Mouse (Mus musculus) A20 (cell line): Measurements from ENCODE around the gene Avpi1.
"Not testable (repeated sequence)": the region's sequence is repeated elsewhere in the genome, so short reads cannot be mapped to it uniquely, and the experiment has no call there.

ENCODE experiments used
- DNase-seq: peaks from one replicate; pipeline ENCODE4 v3.0.0-alpha.2; 2011; ENCODE audit warnings: low read depth, low spot score

Gene Avpi1

DNA sequence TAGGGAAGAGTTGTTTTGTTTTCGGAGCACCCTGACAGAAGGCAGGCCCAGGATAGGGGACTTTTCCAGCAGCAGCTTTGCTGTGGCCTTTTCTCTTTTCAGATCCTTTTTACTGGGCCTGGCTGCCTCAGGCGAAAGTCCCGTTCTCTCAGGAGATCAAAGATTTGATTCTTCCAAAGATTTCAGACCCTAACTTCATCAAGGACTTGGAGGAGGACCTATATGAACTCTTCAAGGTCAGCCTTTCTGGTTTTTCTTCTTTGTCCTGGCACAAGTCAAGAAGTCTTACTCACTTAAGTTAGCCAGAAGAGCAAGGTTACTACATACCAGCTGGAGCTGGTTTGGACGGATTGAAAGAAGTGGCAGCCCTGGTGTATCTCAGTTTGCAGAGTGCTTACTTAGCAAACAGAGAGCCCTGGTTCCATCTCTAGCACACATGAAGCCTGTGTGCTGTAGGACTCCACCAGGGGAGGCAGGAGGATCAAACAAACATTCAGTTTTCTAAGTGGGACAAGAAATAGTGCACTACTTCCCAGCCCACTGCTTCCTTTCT lies 13.0 kb downstream of the Avpi1 start:
- no peak for DNase-seq

DNA sequence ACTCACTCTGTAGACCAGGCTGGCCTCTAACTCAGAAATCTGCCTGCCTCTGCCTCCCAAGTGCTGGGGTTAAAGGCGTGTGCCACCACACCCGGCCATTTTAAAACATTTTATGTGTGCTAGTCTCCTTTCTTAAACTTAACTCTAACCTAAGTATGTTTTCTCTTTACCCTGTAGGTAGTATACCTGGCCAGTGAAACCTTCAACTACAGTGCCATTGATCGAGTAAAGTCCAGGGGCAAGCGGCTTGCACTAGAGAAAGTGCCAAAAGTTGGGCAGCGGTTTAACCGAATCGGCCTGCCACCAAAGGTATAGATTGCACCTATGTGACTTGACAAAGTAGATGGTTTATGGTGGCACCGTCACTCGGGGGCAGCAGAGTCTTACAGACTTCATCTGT lies 24.2 kb downstream of the Avpi1 start:
- no peak for DNase-seq

DNA sequence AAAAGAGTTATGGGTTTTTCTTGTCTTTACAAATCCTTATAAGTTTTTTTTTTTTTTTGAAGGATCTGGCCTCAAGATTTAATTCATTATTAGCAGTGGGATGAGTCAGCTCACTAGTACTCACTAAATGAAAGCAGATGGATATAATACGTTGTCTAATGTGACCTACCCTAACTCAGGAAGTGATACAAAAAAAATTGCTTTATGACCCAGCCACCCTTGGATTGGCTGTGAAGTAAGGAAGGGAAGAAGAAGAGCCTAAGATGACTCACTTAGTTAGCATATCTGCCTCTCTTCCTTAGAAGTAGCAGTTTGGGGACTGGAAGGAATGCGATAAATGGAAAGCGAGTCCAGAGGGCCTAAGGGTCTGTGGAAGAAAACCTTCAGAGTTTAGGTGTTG lies 29.5 kb downstream of the Avpi1 start:
- DNase-seq, result no peak

DNA sequence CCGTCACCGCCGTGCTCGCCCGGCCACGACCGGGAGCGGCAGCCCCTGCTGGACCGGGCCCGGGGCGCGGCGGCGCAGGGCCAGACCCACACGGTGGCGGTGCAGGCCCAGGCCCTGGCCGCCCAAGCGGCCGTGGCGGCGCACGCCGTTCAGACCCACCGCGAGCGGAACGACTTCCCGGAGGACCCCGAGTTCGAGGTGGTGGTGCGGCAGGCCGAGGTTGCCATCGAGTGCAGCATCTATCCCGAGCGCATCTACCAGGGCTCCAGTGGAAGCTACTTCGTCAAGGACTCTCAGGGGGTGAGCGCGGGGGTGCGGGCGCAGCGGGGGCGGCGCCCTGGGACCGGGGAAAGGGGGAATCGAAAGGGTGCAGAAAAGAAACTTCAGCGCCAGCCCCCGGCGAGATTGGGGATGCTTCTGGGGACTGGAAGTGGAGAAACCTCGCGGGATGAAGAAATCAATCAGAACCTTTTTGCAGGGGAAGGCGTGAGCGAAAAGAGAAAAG lies 38.2 kb downstream of the Avpi1 start:
- DNase-seq, result peak; percentile 78

DNA sequence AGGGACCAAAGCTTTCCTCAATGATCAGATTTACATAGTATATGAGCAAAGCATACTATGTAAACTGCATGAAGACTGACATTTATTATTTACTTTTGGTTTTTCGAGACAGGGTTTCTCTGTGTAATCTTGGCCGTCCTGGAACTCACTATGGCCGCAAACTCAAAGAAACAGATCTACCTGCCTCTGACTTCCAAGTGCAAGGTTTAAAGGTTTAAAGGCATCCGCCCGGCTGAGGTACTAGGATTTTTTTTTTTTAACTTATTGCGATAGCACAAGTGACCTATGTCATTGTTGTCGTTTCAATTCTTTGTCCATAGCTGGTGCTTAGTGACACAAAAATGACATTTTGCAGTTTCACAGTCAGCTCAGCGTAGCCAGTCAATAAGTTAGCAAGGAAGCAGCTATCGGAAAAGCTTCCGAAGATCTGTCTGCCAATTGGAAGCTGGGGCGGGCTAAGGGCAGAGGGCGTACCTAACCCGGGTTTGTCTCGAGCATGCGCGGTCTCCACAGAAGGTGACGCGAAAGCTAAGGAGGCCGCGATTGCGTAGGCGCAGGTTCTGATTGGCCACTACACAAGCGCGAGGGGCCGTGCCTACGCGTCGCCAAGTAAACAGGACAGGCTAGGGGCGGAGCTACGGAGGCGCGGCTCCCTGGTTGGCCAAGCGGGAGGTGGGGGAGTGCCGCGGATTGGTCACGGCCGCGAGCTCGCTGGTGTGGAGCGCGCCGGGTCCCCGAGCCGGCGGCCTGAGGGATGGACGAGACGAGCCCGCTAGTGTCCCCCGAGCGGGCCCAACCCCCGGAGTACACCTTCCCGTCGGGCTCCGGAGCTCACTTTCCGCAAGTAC lies 38.9 kb downstream of the Avpi1 start, which contains the start of gene Pi4k2a:
TSS of gene Pi4k2a (plus strand) at position 723 of the 848 bp plus-strand sequence.
- DNase-seq, result peak; percentile 100

DNA sequence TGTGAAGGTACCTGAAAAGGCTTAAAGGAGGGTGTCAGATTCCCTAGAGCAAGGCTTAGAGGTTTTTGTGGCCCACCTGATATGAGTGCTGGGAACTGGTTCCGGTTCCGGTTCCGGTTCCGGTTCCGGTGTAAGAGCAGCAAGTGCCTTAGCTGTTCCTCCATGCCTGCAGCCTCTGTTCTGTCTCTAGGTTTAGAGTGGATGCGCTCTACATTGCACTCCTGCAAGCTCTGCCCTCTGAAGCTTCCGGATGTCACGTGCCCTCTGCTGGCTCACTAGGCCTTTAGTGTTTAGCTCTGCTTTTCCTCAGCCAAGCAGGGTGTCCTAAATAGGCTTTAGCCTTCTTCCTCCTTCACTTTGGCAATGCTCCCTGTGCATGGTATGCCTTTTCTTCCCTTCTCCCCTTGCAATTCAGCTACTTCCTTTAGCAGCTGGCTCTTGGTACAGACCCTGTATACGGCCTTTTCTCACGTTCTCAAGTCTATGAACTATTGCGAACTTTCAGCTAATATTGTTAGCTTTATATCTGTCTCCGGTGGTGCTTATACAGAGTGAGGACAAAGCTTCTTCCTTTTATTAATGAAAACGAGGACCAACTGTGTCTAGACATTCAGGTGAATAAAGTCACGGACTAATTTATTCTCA lies 39.6 kb downstream of the Avpi1 start:
- DNase-seq, result peak; percentile 91

DNA sequence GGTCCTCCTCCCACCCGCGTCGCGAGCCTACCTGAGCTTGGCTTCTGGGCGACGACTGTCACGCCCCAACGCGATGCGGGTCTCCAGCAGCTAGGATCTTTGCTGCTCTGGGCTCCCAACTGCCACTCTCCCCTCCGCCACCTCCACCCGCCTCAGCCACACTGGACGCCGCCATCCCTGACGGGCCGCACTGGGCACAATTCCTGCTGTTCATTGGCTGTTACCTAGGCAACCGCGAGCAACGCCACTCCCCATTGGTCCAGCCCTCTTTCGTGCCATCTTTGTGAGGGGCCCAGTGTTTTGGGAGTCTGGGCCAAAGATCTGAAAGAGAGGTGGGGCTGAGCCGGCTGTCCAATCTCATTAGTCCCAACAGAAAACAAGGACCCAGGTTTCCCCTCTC lies 42.7 kb downstream of the Avpi1 start, which contains the start of gene Morn4:
TSS of gene Morn4 (minus strand) at position 192 of the 400 bp plus-strand sequence.
- DNase-seq, result no peak

DNA sequence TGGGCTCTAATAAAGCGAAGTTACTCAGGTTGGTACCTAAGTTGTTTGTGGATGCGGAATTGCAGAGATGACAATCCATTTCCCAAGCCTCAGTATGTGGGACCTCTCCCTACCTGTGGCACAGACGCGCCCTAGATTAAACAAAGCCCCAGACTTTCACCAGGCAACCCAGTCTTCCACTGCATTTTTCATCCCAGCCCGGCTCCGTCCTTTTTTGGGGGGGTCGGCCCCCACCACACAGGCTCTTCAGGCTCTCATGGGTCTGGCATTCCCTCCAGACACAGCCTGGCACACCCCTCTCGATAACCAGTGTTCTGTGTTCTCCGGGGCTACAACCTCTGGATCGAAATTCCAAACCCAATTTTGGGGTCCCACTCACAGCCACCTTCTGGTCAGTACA lies 43.2 kb downstream of the Avpi1 start:
- no peak for DNase-seq

DNA sequence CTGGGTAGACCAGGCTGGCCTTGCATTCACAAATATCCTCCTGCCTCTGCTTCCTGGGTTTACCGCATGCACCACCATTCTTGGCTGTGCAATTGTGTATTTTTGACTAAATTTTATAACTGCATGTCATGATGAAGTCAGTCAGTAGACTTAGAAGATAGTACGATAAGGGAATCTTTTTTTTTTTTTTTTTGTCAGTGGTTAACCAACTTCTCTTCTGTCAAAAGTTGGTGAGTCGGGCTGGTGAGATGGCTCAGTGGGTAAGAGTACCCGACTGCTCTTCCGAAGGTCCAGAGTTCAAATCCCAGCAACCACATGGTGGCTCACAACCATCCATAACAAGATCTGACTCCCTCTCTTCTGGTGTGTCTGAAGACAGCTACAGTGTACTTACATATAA lies 47.2 kb downstream of the Avpi1 start:
- DNase-seq, result not testable (repeated sequence)

DNA sequence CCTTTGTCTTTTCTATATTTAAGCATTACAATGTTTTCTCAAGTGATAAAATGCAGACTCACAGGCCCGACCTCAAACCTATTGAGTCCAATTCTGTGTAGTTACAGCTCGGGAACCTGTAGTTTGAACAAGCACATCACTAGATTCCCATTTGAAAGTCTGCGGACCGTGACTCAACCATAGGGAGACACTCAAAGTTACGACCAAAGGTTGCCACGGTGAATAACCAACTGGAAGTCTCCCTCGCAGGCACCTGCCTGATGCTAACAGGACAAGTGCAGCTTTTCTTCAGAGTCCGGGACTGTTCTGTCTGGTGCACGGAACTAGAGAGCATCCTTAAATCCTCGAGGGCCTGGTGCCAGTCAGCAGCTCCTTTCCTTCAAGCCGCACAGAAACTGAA lies 48.4 kb downstream of the Avpi1 start:
- DNase-seq, result no peak

DNA sequence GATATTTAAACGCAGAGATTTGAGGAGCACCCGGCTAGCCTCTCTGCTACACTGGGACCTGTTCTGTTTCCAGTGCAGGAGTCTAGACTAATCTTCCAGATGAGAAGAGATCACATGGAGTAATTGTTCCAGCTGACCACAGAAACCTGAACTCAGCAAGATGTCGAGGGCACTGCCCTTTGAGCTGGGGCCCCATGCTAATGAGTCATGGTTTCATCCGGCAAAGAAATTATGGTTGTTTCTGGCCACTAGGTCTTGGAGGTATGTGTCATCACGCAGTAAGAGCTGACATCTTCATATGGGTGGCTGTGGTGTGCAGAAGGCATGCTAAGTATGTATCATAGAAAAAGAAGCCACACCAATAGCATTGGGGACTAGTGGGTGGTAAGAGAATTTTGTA lies 48.9 kb downstream of the Avpi1 start:
- no peak for DNase-seq

DNA sequence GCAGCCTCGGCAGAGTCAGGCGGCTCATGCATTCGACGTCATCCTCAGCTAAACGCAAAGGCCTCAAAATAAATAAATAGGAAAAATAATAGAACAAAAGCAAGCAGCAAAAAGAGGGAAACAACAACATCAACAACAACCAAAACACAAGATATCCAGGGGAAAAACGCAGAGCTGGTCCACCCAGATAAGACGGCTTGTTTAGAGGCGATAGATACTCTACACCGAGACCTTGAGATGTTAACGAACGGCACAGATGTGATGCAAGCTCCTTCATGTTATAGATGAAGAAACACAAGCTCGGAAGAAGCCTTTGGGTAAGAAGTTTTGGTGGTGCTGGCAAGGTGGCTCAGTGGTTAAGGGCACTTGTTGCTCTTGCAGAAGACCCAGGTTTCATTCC lies 49.9 kb downstream of the Avpi1 start:
- no peak for DNase-seq

DNA sequence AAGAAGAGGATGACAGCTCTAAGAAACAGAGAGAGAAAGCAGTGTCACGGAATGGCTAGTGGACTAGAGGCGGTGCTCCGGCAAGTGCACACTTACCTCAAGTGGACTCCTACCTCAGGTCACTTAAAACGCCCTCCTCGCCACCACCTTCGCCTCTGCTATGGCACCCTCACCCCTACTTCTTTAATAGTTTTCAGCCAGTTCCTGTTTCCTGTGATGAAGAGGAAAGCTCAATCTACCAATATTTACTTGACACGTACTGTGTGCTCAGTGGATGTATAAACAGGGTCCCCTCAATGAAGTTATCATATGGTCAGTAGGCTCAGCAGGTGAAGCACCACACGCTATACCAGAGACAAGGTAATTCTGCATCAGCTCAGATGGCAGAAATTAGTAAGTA lies 50.3 kb downstream of the Avpi1 start:
- no peak for DNase-seq

DNA sequence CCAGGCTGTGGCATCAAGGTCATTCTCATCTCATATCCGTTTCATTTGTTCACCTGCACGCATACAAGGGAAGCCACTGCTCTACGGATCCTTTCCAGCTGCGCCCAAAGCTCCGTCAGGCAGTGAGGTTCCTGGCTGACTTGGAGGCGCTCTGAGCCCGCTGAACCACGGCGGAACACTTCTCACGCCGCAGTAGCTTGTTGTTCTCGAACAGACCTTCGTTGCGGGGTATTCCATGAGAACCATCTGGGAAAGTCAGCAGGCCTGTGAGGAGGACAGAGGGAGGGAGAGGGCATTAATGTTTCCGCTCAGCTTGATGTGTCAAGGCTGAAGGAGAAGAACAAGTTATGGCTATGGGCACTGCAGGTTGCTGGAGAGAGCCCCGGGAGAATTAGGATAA lies 52.9 kb downstream of the Avpi1 start:
- no peak for DNase-seq

DNA sequence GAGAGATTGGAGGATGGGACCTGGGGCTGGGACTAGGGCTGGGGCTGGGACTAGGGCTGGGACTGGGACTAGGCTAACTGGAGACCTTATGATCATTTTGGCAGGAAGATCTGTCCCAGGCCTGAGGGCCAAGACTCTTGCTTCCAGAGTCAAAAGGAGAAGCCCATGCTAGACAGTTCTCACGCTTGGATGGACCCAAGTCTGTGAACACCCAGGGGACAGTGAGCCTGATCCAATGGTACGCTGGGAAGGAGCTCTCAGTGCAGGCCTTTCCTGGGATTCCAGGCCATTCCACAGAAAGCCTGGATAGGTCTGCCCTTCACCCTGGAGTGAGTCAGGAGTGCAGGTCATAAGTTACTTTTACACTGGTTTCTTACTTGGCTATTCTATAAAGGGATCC lies 53.8 kb downstream of the Avpi1 start:
- no peak for DNase-seq
